Mouse (Mus musculus) CD8-positive naive resting alpha-beta T cell, adult 2 months (primary cell): ENCODE data around the gene Dlx2.

ENCODE experiments used
- DNase-seq, 2 experiments: peaks; one replicate each; pipeline ENCODE4 v3.0.0; 2022; ENCODE audit warnings: low read depth in 2 of 2, low spot score in 2 of 2

Dlx2 gene

GRCm38 (mm10) chr2:71540611-71541417, 5.7 kb downstream of the Dlx2 start:
- no peak for DNase-seq

- no peak for DNase-seq
These were observed 12.1 kb downstream of the Dlx2 start for GRCm38 (mm10) chr2:71534242-71535052.

DNA sequence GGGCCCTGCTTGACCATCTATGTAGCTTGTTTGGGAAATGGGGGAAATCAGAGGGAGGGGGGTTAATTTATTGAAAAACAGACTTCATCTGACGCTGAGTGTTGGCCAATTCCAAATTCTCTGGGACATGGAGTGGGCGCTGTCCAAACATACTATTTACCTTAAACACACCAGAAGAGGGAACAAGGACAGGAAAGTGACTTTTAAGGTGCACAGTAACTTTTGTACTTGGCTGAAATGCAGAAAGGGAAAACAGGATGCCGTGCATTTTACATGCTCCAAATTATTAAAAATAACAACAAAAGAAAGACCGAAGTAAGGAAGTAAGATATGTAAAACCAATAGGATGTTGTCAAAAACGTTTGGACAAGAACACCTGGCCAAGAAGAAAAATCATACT, 13.5 kb downstream of the Dlx2 start:
- no peak for DNase-seq

DNA sequence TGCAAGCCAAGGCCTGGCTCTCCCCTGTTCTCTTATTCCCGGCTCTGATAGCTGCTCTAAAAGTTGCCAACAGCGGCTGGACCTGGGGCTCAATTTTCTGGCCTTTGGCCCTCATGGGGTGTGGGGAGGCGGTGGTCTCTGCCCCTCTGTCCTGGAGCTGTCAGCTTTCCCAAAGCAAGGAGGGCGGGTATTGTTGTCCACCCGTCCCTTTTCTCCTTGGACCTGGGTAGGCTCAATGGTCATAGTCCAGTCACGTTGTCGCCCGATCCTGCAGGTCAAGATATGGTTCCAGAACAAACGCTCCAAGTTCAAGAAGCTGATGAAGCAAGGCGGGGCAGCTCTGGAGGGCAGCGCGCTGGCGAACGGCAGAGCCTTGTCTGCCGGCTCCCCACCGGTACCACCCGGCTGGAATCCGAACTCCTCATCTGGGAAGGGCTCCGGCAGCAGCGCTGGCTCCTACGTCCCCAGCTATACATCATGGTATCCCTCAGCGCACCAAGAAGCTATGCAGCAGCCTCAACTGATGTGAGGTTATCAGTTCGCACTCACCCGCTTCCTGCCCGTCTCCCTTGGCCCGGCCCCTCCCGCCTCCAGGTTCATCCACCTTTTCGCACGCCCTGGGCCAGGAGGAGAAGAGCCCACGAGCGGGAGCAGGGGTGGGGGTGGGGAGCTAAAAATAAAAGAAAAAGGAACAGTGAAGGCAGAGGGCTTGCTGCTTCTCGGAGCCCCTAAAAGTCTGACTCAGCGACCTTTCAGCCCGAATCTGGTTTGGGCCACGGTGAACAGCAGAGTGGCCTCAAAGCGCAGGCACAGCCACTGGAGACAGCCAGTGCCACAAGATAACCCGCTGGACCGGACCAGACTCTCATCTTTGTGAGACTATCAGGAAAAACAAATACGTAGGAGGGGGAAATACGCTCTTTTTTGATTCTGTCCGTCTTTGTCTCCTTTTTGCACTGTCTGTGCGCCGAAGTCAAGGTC, 14.3 kb downstream of the Dlx2 start:
- DNase-seq: no peak

DNA sequence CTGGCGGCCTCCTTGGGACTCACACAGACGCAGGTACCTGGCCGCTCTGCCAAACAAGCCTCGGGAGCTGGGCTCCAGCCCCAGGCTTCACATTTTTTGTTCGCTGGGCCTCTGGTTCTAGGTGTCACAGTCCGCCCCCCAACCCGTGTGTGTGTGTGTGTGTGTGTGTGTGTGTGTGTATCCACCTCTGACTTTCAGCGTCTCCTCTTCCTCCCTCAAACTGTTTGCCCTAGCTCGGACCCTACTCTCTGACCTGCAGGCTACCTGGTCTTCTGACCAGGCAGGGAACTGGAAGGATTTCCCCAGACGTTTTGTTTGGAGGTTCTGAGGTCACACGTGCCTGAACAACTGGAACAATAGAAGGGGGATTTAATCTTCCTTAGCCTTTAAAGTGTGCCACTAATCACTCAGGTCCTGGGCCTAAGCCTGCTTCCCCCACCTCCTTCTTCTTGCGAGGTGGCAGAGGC, 15.4 kb downstream of the Dlx2 start:
- DNase-seq: no peak

GRCm38 (mm10) chr2:71530391-71531123, 16.0 kb downstream of the Dlx2 start:
- no peak for DNase-seq

DNA sequence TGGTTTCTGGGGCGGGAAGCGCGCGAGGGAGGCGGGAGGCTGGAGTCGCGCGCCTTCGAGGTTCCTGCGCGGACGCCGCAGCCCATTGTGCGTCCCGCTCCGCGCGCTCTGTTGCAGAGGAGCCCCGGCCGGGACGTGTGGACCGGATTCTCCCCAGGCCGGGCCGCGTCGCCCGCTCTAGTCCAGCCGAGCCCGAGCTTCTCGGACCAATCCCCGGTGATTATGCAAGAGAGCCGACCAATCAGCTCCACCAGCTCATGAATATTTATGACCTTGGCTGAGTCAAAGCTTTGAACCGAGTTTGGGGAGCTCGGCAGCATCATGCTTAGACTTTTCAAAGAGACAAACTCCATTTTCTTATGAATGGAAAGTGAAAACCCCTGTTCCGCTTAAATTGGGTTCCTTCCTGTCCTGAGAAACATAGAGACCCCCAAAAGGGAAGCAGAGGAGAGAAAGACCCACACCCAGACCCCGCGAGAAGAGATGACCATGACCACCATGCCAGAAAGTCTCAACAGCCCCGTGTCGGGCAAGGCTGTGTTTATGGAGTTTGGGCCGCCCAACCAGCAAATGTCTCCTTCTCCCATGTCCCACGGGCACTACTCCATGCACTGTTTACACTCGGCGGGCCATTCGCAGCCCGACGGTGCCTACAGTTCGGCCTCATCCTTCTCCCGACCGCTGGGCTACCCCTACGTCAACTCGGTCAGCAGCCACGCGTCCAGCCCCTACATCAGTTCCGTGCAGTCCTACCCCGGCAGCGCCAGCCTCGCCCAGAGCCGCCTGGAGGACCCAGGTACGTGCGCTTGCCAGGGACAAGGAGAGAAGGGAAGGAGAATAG, 16.8 kb downstream of the Dlx2 start:
- DNase-seq: no peak

DNA sequence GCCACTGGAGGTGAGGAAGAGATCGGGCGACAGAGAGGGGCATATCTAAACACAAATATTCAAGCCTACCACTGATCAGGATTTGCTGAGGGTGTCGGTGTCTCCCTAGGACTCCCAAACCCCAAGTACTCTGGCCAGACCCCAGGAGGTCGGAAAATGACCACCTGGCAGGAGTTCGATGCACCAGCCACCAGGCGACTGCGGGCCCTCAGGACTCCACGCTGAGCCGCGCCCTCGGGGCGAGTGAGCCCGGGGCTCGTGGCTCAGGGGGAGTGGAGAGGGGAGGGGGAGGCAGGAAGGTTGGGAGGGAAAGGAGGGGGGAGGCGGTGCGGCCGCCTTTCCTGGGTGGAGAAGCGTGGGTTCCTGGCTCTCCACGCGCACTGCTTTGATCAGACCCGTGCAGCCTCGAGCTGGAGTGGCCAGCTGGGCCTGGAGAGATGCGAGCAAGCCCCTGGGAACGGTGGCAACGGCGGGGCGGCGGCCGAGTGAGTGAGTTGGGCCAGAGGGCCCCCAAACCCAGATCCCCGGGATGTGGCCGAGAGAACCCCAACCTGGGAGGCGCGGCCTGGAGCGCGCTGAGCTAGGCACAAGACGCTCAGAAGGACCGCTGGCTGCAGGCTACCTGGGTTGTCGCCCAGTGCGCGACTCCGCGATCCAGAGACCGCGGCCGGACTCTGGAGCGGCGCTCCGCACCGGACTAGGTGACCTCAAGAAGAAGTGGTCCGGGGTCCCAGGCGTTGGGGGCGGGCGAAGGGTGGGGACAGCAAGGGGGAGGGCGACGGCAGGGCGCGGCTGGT, 17.6 kb downstream of the Dlx2 start:
- DNase-seq: no peak

- DNase-seq: no peak
These were observed 18.4 kb downstream of the Dlx2 start, which contains the start of gene Dlx1 for GRCm38 (mm10) chr2:71528014-71528713. Gene Dlx1, plus strand, starts transcription at chr2:71528113.

DNA sequence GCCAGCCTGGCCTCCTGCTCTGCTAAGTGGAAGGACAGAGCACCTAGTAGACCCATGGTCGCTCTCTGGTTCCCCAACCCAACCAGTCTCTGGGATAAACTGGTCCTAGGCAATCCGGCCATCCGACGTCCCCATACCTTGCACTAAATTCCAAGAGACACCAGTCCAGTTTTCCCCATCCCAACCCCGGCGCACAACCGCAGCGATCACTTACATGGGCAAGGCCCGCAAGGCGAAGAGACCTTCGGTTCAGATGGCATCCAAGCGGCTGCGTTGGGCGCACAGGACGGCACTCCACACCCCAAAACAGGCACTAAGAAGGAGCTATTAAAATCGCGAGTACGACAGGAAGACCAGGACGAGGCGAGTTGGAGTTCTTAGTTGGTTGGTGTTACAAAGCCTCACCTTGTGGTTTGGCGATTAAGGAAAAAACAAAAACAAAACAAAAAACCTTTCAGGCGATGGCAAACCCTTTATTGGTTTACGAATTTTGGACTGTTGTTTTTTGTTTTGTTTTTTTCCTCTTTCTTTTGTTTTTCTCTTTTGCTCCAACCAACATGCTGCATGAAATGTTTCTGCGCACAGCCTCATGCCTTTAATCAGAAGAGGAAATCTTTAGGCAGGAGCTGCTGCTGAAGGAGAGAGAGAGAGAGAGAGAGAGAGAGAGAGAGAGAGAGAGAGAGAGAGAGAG, 19.1 kb downstream of the Dlx2 start:
- no peak for DNase-seq

- no peak for DNase-seq
These were observed 19.8 kb downstream of the Dlx2 start for GRCm38 (mm10) chr2:71526595-71527322.

- DNase-seq: no peak
These were observed 21.8 kb downstream of the Dlx2 start for GRCm38 (mm10) chr2:71524763-71525162.

DNA sequence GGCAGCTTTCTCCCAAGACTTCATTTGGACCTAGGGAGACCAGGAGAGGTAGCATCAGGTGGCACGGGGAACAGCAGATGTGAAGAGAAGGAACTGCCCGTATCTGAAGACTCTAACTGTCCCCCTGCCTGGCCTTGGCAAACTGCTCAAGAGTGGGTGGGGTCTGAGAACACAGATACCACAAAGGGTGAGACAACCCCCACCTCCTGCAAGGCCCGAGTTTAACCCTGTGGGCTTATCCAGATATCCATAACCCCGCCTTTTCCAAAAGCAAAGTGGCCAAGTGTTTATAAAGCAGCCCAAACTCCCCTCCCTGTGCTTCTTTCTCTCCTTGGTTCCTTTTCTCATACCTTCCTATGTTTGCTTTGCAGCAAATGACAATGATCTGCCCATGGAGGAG, 23.1 kb downstream of the Dlx2 start:
- no peak for DNase-seq

- DNase-seq: no peak
These were observed 23.7 kb downstream of the Dlx2 start for GRCm38 (mm10) chr2:71522871-71523270.

DNA sequence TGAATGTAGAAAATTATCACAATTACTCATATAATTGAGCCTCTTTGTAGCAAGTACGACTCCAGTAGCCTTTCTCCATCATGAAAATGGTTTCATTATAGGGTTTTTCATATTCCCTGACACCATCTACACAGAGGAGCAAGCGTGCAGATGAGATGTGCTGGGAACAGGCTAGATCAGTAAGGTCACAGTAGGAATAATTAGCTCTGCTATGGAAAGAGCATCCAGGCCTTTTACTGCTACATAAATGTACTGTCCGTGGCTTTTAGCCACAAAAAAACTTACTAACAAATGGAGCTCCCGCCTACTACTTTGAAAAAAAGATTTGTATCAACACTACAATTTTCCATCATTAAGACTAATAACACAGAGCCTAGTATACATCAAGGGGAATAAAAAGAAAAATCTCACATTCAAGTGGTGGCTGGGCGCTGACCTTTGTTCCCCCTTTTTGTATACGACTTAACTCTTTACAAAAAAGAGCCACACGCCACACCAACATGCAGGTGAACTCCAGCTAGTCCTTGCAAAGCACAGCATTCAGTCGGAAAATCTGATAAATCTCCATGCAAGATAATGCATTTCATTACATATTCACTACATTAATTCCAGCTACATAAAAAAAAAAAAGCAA, 29.0 kb downstream of the Dlx2 start:
- no peak for DNase-seq

DNA sequence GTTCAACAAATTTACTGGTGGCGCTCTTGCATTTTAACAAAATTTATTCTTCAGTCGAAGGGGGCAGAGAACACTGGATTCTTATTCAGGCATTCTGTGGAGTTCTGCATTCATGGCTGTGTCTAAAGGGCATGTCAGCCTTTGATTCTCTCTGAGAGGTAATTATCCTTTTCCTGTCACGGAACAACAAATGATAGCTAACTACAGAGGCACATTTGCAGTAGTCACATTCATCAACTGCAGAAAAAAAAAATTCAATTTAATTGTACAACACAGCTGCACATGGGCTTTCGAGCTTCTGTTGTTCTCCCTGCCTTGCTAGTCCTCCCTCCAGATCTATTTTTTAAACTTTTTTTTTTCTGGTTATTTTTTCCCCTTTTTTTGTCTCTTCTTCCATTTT, 29.6 kb downstream of the Dlx2 start:
- DNase-seq: no peak
